Mouse (Mus musculus): Measurements from ENCODE around the gene Slco3a1. TPM values are rescaled to one million over a fixed set of nuclear protein-coding genes. Genes with fewer than 3 reads are reported as not detected.

Gene Slco3a1
- total RNA-seq, 1 experiment = 9.0 TPM

DNA sequence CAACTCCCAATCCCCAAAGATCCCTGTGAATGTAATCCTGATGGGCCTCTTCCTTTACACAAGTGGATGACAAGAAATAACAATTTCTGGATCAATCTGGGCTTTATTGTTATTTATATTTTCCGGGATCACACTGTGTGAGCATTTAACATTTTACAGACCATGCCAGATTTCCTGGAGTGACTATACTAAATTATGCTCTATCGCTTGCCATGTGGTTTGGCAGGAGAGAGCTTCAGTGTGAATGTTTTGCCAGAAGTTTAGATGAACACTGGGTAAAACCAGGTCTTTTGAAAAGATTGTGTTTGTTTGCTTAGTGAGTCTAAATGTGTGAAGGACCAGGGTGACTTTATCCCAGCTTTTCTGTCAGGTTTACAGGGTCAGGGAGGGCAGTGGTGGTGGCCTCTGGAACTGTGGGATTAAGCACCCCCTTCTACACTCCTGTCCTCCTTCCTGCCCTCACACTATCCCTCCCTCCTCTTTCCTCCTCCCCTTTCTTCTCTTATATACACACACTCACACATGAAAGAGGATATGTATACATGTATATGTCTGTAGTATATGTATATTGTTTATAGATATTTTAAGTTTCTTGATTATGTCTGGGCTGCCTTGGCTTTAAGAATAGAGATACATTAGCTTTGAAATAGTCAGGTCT is 287.9 kb downstream of the Slco3a1 start:
- DNase-seq (ENCODE audit: low read depth, low spot score) = no peak
- H3K9ac ChIP-seq (ENCODE audit: insufficient read depth, low read depth, low read length, poor library complexity, severe bottlenecking) = no peak overlapping the region
- H3K4me3 ChIP-seq (ENCODE audit: insufficient read depth in 1 of 2, low read depth in 1 of 2, low read length in 2 of 2, poor library complexity in 1 of 2, severe bottlenecking in 1 of 2) = no peak overlapping the region
- TF ChIP-seq MAFK (IDR thresholded peaks at IDR 0.05; ENCODE audit: insufficient read depth, low read depth, low read length) (no peak), ZNF384 (IDR thresholded peaks at IDR 0.05; ENCODE audit: low read depth, low read length) (no peak), HCFC1 (IDR thresholded peaks at IDR 0.05; ENCODE audit: borderline replicate concordance, insufficient read depth, low read length) (no peak), CHD2 (IDR thresholded peaks at IDR 0.05; ENCODE audit: low read depth, low read length) (no peak), ZC3H11A (IDR thresholded peaks at IDR 0.05; ENCODE audit: borderline replicate concordance, low read depth, low read length) (no peak)
- no peaks in the 10 kb centered on the region for H3K9me3 ChIP-seq (ENCODE audit: control insufficient read depth, insufficient read depth, low read depth, low read length)
- no peak overlapping the region for H3K27ac ChIP-seq (ENCODE audit: insufficient read depth, low read depth, low read length, poor library complexity, severe bottlenecking)
- H3K4me1 ChIP-seq (ENCODE audit: control insufficient read depth in 2 of 2, insufficient read depth in 2 of 2, low read length in 2 of 2, poor library complexity in 1 of 2) = no peaks in the 10 kb centered on the region
- in situ Hi-C loops (cut with MboI; ENCODE audit: low sequenced_read_pairs in 2 of 2, unreplicated experiment in 2 of 2) = no loop called here
- H3K36me3 ChIP-seq (ENCODE audit: control insufficient read depth, insufficient read depth, low read length, poor library complexity, severe bottlenecking) = no peaks in the 10 kb centered on the region

DNA sequence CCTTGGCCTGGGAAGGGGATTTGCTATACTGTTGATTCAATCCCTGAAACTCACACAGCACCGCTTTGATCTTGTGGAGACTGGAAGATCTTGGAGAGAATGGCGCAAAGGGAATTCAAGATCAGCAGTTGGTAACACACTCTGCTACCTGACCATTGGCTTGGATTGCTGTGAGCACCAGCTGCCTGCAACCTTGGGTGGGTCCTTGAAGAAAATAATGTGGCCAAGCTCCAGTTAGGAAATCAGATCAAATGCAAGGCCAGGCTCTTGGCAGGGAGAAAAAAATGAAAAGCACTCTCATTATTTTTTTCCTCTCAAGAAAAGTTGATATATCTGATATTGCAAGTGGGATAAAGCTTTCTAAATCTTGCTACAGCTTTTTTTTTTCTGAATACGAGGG is 298.3 kb downstream of the Slco3a1 start:
- in situ Hi-C loops (cut with MboI; ENCODE audit: low sequenced_read_pairs in 2 of 2, unreplicated experiment in 2 of 2) = no loop called here
- DNase-seq (ENCODE audit: low read depth, low spot score) = no peak
- no peak overlapping the region for H3K4me3 ChIP-seq (ENCODE audit: insufficient read depth in 1 of 2, low read depth in 1 of 2, low read length in 2 of 2, poor library complexity in 1 of 2, severe bottlenecking in 1 of 2)
- no peak overlapping the region for H3K9ac ChIP-seq (ENCODE audit: insufficient read depth, low read depth, low read length, poor library complexity, severe bottlenecking)
- no peak overlapping the region for H3K27ac ChIP-seq (ENCODE audit: insufficient read depth, low read depth, low read length, poor library complexity, severe bottlenecking)
- H3K9me3 ChIP-seq (ENCODE audit: control insufficient read depth, insufficient read depth, low read depth, low read length) = no peaks in the 10 kb centered on the region
- H3K4me1 ChIP-seq (ENCODE audit: control insufficient read depth in 2 of 2, insufficient read depth in 2 of 2, low read length in 2 of 2, poor library complexity in 1 of 2) = no peaks in the 10 kb centered on the region
- TF ChIP-seq ZC3H11A (IDR thresholded peaks at IDR 0.05; ENCODE audit: borderline replicate concordance, low read depth, low read length) (no peak), CHD2 (IDR thresholded peaks at IDR 0.05; ENCODE audit: low read depth, low read length) (no peak), ZNF384 (IDR thresholded peaks at IDR 0.05; ENCODE audit: low read depth, low read length) (no peak), MAFK (IDR thresholded peaks at IDR 0.05; ENCODE audit: insufficient read depth, low read depth, low read length) (no peak)
- H3K36me3 ChIP-seq (ENCODE audit: control insufficient read depth, insufficient read depth, low read length, poor library complexity, severe bottlenecking) = no peaks in the 10 kb centered on the region

DNA sequence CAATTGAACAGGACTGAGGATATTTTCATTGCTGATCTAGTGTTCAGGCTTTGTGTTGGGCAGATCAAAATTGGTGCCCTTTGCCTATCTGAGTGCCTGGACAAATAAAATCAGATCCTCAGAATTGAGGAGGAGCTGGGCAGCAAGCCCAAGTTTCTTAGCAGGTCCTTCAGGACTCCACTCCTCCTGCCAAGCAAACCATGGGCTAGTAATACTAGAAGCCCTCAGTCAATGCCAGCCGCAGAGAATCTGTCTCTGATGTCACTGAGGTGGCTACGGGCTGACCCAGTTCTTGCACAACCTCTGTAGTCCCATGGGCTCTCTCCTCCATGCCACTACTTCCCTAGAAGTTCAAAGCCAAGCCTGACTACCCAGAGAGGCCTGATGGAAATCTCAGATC is 302.5 kb downstream of the Slco3a1 start:
- Histone ChIP-seq H3K4me3 (ENCODE audit: insufficient read depth in 1 of 2, low read depth in 1 of 2, low read length in 2 of 2, poor library complexity in 1 of 2, severe bottlenecking in 1 of 2) (no peak overlapping the region), H3K9ac (ENCODE audit: insufficient read depth, low read depth, low read length, poor library complexity, severe bottlenecking) (no peak overlapping the region), H3K9me3 (ENCODE audit: control insufficient read depth, insufficient read depth, low read depth, low read length) (no peaks in the 10 kb centered on the region), H3K4me1 (ENCODE audit: control insufficient read depth in 2 of 2, insufficient read depth in 2 of 2, low read length in 2 of 2, poor library complexity in 1 of 2) (no peaks in the 10 kb centered on the region), H3K36me3 (ENCODE audit: control insufficient read depth, insufficient read depth, low read length, poor library complexity, severe bottlenecking) (no peaks in the 10 kb centered on the region), H3K27ac (ENCODE audit: insufficient read depth, low read depth, low read length, poor library complexity, severe bottlenecking) (no peak overlapping the region)
- TF ChIP-seq HCFC1 (IDR thresholded peaks at IDR 0.05; ENCODE audit: borderline replicate concordance, insufficient read depth, low read length) (no peak), CHD2 (IDR thresholded peaks at IDR 0.05; ENCODE audit: low read depth, low read length) (no peak), ZC3H11A (IDR thresholded peaks at IDR 0.05; ENCODE audit: borderline replicate concordance, low read depth, low read length) (no peak), ZNF384 (IDR thresholded peaks at IDR 0.05; ENCODE audit: low read depth, low read length) (no peak), MAFK (IDR thresholded peaks at IDR 0.05; ENCODE audit: insufficient read depth, low read depth, low read length) (no peak)
- in situ Hi-C loops (cut with MboI; ENCODE audit: low sequenced_read_pairs in 2 of 2, unreplicated experiment in 2 of 2) = no loop called here
- DNase-seq (ENCODE audit: low read depth, low spot score) = no peak

DNA sequence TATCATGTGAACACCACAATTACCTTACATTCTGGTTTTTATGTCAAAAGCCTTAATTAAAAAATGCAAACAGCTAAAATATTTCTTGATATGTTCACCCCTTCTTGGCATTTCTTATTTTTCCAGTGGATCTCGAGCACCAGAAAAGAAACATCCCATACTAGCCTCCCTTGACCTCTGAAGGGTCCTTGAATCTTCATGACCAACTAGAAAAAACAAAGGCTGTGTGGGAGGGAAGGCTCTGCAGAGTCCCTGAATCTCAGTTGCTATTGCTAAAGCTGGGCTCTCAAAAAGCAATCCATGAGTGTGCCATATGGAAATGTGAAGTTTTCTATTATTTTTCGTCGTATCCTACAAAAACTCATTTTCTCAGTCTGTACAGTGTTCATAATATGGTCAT is 313.3 kb downstream of the Slco3a1 start:
- H3K9me3 ChIP-seq (ENCODE audit: control insufficient read depth, insufficient read depth, low read depth, low read length) = no peaks in the 10 kb centered on the region
- in situ Hi-C loops (cut with MboI; ENCODE audit: low sequenced_read_pairs in 2 of 2, unreplicated experiment in 2 of 2) = no loop called here
- H3K27ac ChIP-seq (ENCODE audit: insufficient read depth, low read depth, low read length, poor library complexity, severe bottlenecking) = no peak overlapping the region
- no peaks in the 10 kb centered on the region for H3K36me3 ChIP-seq (ENCODE audit: control insufficient read depth, insufficient read depth, low read length, poor library complexity, severe bottlenecking)
- H3K4me3 ChIP-seq (ENCODE audit: insufficient read depth in 1 of 2, low read depth in 1 of 2, low read length in 2 of 2, poor library complexity in 1 of 2, severe bottlenecking in 1 of 2) = no peak overlapping the region
- no peak for TF ChIP-seq ZC3H11A (IDR thresholded peaks at IDR 0.05; ENCODE audit: borderline replicate concordance, low read depth, low read length)
- no peak for TF ChIP-seq ZNF384 (IDR thresholded peaks at IDR 0.05; ENCODE audit: low read depth, low read length)
- TF ChIP-seq CHD2 (IDR thresholded peaks at IDR 0.05; ENCODE audit: low read depth, low read length) = no peak
- no peak for TF ChIP-seq MAFK (IDR thresholded peaks at IDR 0.05; ENCODE audit: insufficient read depth, low read depth, low read length)
- no peak for TF ChIP-seq HCFC1 (IDR thresholded peaks at IDR 0.05; ENCODE audit: borderline replicate concordance, insufficient read depth, low read length)
- H3K9ac ChIP-seq (ENCODE audit: insufficient read depth, low read depth, low read length, poor library complexity, severe bottlenecking) = no peak overlapping the region
- no peak for DNase-seq (ENCODE audit: low read depth, low spot score)
- H3K4me1 ChIP-seq (ENCODE audit: control insufficient read depth in 2 of 2, insufficient read depth in 2 of 2, low read length in 2 of 2, poor library complexity in 1 of 2) = no peaks in the 10 kb centered on the region
